Mouse (Mus musculus): ENCODE results near the gene Pygb. TPM values are rescaled to one million over a fixed set of nuclear protein-coding genes. Genes with fewer than 3 reads are reported as not detected.

Pygb gene
- polyA plus RNA-seq, 1 experiment from 2014 or later, result 92.4 TPM

DNA sequence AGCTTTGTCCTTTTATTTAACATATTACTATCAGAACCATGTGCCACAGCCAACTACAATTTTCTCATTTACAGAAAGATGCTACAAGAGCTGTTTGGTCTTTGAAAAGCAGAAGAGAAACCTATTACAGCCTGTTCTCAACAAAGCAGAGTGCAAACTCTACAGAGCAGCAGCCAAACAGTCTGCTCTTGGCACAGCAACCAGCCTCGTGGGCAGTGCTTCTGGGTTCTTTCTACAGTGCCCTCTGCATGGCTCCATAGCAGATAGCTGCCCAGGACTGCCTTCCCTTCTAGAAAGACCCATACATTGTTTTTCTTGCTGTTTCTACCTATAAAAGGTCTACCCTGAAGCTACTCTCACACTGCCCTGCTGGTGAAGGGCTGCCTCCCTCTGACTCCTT is 58.3 kb downstream of the Pygb start:
- Histone ChIP-seq H3K9ac (ENCODE audit: low read length) (no peak overlapping the region), H3K4me3 (ENCODE audit: low read length) (no peak overlapping the region), H3K4me2 (ENCODE audit: low read depth, low read length) (no peak overlapping the region), H3K9me3 (ENCODE audit: control insufficient read depth, low read length) (no peaks in the 10 kb centered on the region), H3K27me3 (ENCODE audit: control insufficient read depth, insufficient read depth, low read depth, low read length) (no peaks in the 10 kb centered on the region), H3K27ac (ENCODE audit: low read length) (no peak overlapping the region), H3K4me1 (replicated peaks; ENCODE audit: control insufficient read depth, insufficient read depth, low read length) (no peaks in the 10 kb centered on the region), H3K36me3 (ENCODE audit: control insufficient read depth, insufficient read depth, low read length) (no peaks in the 10 kb centered on the region)
- WGBS, result 83% methylated on average over 1 of the region's 1 CpGs
- ATAC-seq (ENCODE audit: low read depth), result no peak

DNA sequence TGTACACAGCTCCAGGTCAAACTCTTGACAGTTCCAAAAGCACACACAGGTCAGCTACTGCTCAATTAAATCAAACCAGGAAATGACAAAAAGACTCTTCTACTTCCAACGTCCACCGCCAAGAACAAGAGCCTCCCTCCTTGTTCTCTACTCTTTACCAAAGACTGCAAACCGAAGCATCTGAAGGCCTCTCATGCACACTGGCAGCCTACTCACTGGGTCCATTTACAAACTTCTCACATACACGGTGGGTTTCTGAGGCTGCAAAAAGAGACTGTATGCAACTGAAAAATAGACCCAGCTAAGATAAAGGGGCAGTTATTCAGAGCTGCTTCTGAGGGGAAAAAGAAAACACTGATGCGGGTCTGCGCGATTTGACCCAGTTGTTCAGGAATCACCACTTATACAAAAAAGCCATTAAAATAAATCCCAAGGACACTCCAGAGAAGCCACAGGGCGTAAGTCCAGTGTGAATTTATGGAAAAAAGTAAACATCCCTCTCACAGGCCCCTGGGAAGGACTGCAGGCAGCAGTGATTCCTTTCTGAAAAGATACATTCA is 61.0 kb downstream of the Pygb start:
- no peaks in the 10 kb centered on the region for H3K36me3 ChIP-seq (ENCODE audit: control insufficient read depth, insufficient read depth, low read length)
- no peaks in the 10 kb centered on the region for H3K4me1 ChIP-seq (replicated peaks; ENCODE audit: control insufficient read depth, insufficient read depth, low read length)
- no peak overlapping the region for H3K4me3 ChIP-seq (ENCODE audit: low read length)
- H3K4me2 ChIP-seq (ENCODE audit: low read depth, low read length), result no peak overlapping the region
- no peak for ATAC-seq (ENCODE audit: low read depth)
- H3K27ac ChIP-seq (ENCODE audit: low read length), result no peak overlapping the region
- H3K27me3 ChIP-seq (ENCODE audit: control insufficient read depth, insufficient read depth, low read depth, low read length), result no peaks in the 10 kb centered on the region
- no peaks in the 10 kb centered on the region for H3K9me3 ChIP-seq (ENCODE audit: control insufficient read depth, low read length)
- H3K9ac ChIP-seq (ENCODE audit: low read length), result no peak overlapping the region
- 63% methylated on average over 8 of the region's 8 CpGs for WGBS

DNA sequence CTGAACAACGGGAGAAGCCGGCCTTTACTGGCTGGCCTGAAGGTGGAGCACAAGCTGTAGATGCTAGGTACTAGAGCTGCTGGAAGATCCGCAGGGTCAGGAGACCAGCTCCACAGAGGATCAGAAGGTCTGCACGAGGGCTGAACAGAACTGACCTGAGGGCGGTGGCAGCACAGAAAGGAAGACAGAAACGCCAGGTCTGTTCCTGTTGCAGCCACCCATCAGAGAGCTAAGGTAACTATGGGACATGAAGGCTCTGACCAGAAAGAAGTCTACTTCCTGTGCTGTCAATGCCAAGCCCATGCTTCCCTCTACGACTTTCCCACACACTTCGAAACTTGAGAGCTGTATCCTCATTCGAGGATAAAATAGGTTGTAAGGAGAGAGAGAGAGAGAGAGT is 64.7 kb downstream of the Pygb start:
- H3K36me3 ChIP-seq (ENCODE audit: control insufficient read depth, insufficient read depth, low read length), result no peaks in the 10 kb centered on the region
- no peak for ATAC-seq (ENCODE audit: low read depth)
- WGBS, result 66% methylated on average over 9 of the region's 9 CpGs

DNA sequence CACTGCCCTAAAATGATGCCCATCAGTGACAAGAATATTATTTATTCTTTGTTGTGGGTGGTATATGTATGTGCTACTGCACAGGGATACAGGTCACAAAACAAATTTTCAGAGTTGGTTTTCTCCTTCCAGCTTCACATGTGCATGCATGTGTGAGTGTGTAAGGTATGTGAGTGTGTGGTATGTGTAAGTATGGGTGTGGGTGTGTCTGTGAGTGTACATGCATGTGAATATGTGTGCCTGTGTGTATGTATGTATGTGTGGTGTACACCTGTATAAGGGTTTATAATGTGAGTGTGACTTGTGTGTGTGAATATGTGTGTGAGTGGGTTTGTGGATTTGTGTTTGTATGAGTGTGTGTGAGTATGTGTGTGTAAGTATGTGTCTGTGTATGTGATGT is 68.7 kb downstream of the Pygb start:
- no peak overlapping the region for H3K4me2 ChIP-seq (ENCODE audit: low read depth, low read length)
- no peak overlapping the region for H3K9ac ChIP-seq (ENCODE audit: low read length)
- no peak for ATAC-seq (ENCODE audit: low read depth)
- H3K27me3 ChIP-seq (ENCODE audit: control insufficient read depth, insufficient read depth, low read depth, low read length), result no peaks in the 10 kb centered on the region
- no peak overlapping the region for H3K4me3 ChIP-seq (ENCODE audit: low read length)
- no peaks in the 10 kb centered on the region for H3K9me3 ChIP-seq (ENCODE audit: control insufficient read depth, low read length)
- no peaks in the 10 kb centered on the region for H3K4me1 ChIP-seq (replicated peaks; ENCODE audit: control insufficient read depth, insufficient read depth, low read length)
- no peak overlapping the region for H3K27ac ChIP-seq (ENCODE audit: low read length)
- no peaks in the 10 kb centered on the region for H3K36me3 ChIP-seq (ENCODE audit: control insufficient read depth, insufficient read depth, low read length)

More for the DNA sequence above, 64.7 kb downstream of the Pygb start:
- Histone ChIP-seq H3K4me3 (ENCODE audit: low read length) (no peak overlapping the region), H3K4me2 (ENCODE audit: low read depth, low read length) (no peak overlapping the region), H3K9me3 (ENCODE audit: control insufficient read depth, low read length) (no peaks in the 10 kb centered on the region), H3K9ac (ENCODE audit: low read length) (no peak overlapping the region), H3K27me3 (ENCODE audit: control insufficient read depth, insufficient read depth, low read depth, low read length) (no peaks in the 10 kb centered on the region), H3K27ac (ENCODE audit: low read length) (no peak overlapping the region), H3K4me1 (replicated peaks; ENCODE audit: control insufficient read depth, insufficient read depth, low read length) (no peaks in the 10 kb centered on the region)

DNA sequence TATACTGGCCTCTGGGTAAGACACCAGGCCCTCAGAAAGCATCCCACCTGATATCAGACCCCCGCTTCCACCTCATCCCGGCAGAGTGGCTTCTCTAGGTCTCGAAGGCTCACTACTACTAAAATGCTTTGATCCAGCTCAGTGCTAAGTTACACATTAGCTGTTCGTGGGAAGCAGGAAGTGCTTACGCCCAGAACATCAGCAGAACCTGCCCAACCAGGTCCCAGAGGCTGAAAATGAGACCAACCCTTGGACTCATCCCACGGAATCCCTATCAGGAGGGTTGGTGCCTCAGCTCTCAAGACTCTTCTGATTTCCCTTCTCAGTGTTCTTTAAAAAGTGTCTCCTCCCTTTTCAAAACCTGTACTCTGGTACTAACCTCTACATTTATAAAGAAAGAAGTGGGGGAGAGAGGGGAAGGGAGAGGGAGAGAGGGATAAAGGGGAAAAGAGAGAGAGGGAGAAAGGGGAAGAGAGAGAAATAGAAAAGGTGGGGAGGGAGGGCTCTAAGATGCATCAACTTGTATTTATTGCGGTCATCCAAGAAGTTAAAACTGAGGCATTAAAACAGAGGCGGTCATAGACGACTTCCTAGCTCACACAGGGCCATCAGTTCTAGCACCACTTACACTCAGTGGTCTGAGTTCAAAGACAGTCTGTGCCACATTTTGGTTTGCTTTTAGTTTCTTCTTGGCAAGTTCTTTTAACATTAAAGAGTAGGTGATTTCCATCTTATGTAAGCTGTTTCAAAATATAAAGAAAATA is 72.4 kb downstream of the Pygb start:
- Histone ChIP-seq H3K36me3 (ENCODE audit: control insufficient read depth, insufficient read depth, low read length) (no peaks in the 10 kb centered on the region), H3K9ac (ENCODE audit: low read length) (no peak overlapping the region), H3K9me3 (ENCODE audit: control insufficient read depth, low read length) (no peaks in the 10 kb centered on the region), H3K4me1 (replicated peaks; ENCODE audit: control insufficient read depth, insufficient read depth, low read length) (no peaks in the 10 kb centered on the region), H3K4me3 (ENCODE audit: low read length) (no peak overlapping the region), H3K27me3 (ENCODE audit: control insufficient read depth, insufficient read depth, low read depth, low read length) (no peaks in the 10 kb centered on the region), H3K4me2 (ENCODE audit: low read depth, low read length) (no peak overlapping the region), H3K27ac (ENCODE audit: low read length) (no peak overlapping the region)
- WGBS, result 61% methylated on average over 9 of the region's 9 CpGs
- ATAC-seq (ENCODE audit: low read depth), result no peak

DNA sequence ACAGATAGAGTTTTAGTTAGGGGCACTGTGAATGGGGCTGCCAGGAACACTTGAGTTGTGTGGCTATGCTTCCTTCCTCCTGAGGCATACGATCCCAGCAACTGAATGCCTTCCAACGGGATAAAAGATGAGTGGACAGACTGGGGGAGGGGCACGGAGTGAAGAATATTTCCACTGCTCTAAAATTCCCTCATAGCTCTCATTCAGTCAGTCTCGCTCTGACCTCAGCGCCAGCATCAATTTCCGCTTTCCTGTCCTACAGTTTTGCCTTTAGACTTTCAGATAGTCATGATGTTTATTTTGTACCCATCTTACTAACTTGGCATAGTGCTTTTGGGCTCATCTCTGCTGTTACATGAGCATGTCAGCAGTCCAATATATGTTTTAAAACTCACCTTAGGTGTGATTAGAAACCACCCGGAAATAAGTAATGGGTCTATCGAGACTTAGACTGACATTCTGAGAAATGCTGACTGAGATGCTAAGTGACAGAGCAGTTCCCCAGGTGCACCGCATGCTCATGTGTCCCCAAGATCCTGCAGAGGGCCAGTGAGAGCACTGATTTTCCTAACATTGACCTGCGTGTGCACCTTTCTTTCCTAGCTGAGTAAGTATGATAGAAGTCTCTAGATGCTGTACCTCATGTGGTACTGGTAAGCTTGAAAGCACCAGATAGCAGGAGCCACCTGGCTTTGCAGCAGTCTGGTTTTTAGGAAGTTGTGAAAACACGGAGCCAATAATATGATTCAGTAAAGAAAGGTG is 73.4 kb downstream of the Pygb start:
- no peak for ATAC-seq (ENCODE audit: low read depth)
- H3K27ac ChIP-seq (ENCODE audit: low read length), result no peak overlapping the region
- H3K9me3 ChIP-seq (ENCODE audit: control insufficient read depth, low read length), result no peaks in the 10 kb centered on the region
- no peaks in the 10 kb centered on the region for H3K36me3 ChIP-seq (ENCODE audit: control insufficient read depth, insufficient read depth, low read length)
- no peak overlapping the region for H3K4me2 ChIP-seq (ENCODE audit: low read depth, low read length)
- WGBS, result 67% methylated on average over 11 of the region's 11 CpGs
- no peak overlapping the region for H3K9ac ChIP-seq (ENCODE audit: low read length)
- H3K4me1 ChIP-seq (replicated peaks; ENCODE audit: control insufficient read depth, insufficient read depth, low read length), result no peaks in the 10 kb centered on the region
- no peaks in the 10 kb centered on the region for H3K27me3 ChIP-seq (ENCODE audit: control insufficient read depth, insufficient read depth, low read depth, low read length)
- no peak overlapping the region for H3K4me3 ChIP-seq (ENCODE audit: low read length)

DNA sequence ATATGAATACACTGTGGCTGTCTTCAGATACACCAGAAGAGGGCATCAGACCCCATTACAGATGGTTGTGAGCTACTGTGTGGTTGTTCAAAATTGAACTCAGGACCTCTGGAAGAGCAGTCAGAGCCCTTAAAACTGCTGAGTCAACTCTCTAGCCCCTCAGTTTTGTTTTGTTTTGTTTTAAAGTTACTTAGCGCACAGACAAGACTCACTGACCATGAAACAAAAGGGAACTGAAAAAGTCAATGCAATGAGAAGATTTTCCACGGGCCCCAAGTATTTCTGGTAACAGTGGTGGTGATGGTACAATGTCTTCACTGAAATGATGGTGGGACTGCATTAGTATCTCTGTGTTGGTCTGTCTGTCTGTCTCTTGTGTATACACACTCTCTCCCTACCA is 74.6 kb downstream of the Pygb start:
- H3K4me1 ChIP-seq (replicated peaks; ENCODE audit: control insufficient read depth, insufficient read depth, low read length), result no peaks in the 10 kb centered on the region
- WGBS, result 85% methylated on average over 2 of the region's 2 CpGs
- H3K27ac ChIP-seq (ENCODE audit: low read length), result no peak overlapping the region

DNA sequence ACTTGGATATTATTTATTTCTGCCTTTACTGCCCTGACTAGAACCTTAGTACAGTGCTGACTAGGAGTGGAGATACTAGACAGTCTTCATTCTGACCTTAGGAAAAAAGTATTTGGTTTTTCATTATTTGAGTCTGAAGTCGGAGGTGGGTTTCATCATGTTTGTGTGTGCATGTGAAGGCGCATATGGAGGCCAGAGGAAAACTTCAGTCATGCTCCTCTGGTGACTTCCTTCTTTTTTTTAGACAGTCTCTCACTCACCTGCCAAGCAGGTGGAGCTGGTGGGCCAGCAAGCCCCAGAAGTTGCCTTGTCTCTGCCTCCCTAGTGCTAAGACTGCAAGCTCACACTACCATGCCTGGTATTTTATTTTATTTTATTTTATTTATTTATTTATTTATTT is 80.5 kb downstream of the Pygb start:
- Histone ChIP-seq H3K4me2 (ENCODE audit: low read depth, low read length) (no peak overlapping the region), H3K27ac (ENCODE audit: low read length) (no peak overlapping the region), H3K9me3 (ENCODE audit: control insufficient read depth, low read length) (no peaks in the 10 kb centered on the region), H3K4me1 (replicated peaks; ENCODE audit: control insufficient read depth, insufficient read depth, low read length) (no peaks in the 10 kb centered on the region), H3K9ac (ENCODE audit: low read length) (no peak overlapping the region), H3K4me3 (ENCODE audit: low read length) (no peak overlapping the region), H3K27me3 (ENCODE audit: control insufficient read depth, insufficient read depth, low read depth, low read length) (no peaks in the 10 kb centered on the region), H3K36me3 (ENCODE audit: control insufficient read depth, insufficient read depth, low read length) (no peaks in the 10 kb centered on the region)
- WGBS, result 89% methylated on average over 2 of the region's 2 CpGs
- no peak for ATAC-seq (ENCODE audit: low read depth)

More for the DNA sequence above, 74.6 kb downstream of the Pygb start:
- H3K9ac ChIP-seq (ENCODE audit: low read length), result no peak overlapping the region
- H3K9me3 ChIP-seq (ENCODE audit: control insufficient read depth, low read length), result no peaks in the 10 kb centered on the region
- H3K4me2 ChIP-seq (ENCODE audit: low read depth, low read length), result no peak overlapping the region
- H3K36me3 ChIP-seq (ENCODE audit: control insufficient read depth, insufficient read depth, low read length), result no peaks in the 10 kb centered on the region
- ATAC-seq (ENCODE audit: low read depth), result no peak
- H3K4me3 ChIP-seq (ENCODE audit: low read length), result no peak overlapping the region
- H3K27me3 ChIP-seq (ENCODE audit: control insufficient read depth, insufficient read depth, low read depth, low read length), result no peaks in the 10 kb centered on the region

DNA sequence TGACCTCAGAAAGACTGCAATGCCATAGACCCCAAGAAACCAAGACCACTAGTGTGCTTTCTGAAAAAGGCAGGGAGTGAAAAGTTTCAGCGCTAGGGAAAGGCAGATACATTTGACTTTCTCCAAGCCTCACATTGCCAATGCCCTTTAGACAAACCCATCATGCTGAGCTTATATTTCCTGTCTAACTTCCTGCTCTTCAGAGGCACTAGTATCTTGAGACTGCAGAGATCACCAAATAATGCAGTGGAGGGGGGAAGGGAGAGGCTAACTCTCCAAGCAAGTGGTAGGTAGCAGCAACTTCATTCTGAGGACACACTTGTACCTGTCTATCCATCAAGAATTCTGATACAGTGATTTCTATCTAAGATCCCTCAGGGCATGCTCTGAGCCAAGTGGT is 82.9 kb downstream of the Pygb start:
- no peak overlapping the region for H3K27ac ChIP-seq (ENCODE audit: low read length)
- no peaks in the 10 kb centered on the region for H3K4me1 ChIP-seq (replicated peaks; ENCODE audit: control insufficient read depth, insufficient read depth, low read length)
- H3K36me3 ChIP-seq (ENCODE audit: control insufficient read depth, insufficient read depth, low read length), result no peaks in the 10 kb centered on the region
- 81% methylated on average over 1 of the region's 1 CpGs for WGBS
- H3K4me2 ChIP-seq (ENCODE audit: low read depth, low read length), result no peak overlapping the region
- no peak for ATAC-seq (ENCODE audit: low read depth)
- no peaks in the 10 kb centered on the region for H3K9me3 ChIP-seq (ENCODE audit: control insufficient read depth, low read length)
- no peaks in the 10 kb centered on the region for H3K27me3 ChIP-seq (ENCODE audit: control insufficient read depth, insufficient read depth, low read depth, low read length)
- no peak overlapping the region for H3K4me3 ChIP-seq (ENCODE audit: low read length)
- no peak overlapping the region for H3K9ac ChIP-seq (ENCODE audit: low read length)
